Mouse (Mus musculus): Measurements from ENCODE around the gene Egfl7. TPM values are rescaled to one million over a fixed set of nuclear protein-coding genes. Genes with fewer than 3 reads are reported as not detected.

Gene Egfl7
- total RNA-seq, 2 experiments from 2014 or later = 72.2 to 74.3 TPM

DNA sequence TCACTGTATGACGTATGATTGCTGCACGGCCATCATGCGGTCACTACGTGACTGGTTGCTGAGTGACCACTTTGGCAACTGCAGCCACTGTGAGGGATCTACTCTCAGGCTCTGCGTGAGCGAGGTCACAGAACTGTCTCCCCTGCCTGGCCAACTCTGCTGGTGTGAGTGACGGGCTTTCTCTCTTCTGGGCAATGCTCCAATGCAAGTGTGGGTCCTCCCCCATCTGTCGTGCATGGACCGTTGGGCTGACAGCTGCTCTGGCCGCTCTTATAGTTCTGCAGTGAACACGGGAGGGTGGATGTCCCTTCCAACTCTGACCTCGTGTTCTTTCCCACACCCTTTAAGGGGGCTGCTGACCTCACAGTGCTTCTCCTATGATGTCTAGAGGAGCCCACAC, 6.4 kb upstream of the Egfl7 start:
- 0 out of 2 replicates have a peak overlapping the region, but pooled peaks have one; percentile 7 for H3K27ac ChIP-seq
- TF ChIP-seq CTCF (conservative IDR thresholded peaks at IDR 0.05) = no peak
- no peak overlapping the region for H3K4me3 ChIP-seq
- no peak for DNase-seq (ENCODE audit: low spot score in 2 of 2)

DNA sequence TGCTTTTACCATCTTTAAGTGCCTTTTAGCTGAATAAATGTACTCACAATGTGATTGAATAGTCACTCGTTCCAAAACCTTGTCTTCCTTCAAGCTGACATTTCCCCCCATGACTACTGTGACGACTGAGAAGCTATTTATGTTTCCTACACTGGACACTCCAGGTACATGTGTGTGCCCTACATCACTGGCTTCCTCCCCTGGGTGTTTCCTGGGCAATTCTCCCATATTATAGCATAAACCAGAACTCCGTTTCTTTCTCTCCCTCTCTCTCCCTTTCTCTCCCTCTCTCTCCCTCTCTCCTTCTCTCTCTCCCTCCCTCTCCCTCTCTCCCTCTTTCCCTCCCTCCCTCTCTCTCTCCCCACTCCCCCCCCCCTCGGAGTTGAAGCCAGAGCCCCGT, 6.0 kb upstream of the Egfl7 start:
- Histone ChIP-seq H3K27ac (0 out of 2 replicates have a peak overlapping the region, but pooled peaks have one; percentile 7), H3K4me3 (no peak overlapping the region)
- TF ChIP-seq CTCF (conservative IDR thresholded peaks at IDR 0.05) = no peak
- no peak for DNase-seq (ENCODE audit: low spot score in 2 of 2)

DNA sequence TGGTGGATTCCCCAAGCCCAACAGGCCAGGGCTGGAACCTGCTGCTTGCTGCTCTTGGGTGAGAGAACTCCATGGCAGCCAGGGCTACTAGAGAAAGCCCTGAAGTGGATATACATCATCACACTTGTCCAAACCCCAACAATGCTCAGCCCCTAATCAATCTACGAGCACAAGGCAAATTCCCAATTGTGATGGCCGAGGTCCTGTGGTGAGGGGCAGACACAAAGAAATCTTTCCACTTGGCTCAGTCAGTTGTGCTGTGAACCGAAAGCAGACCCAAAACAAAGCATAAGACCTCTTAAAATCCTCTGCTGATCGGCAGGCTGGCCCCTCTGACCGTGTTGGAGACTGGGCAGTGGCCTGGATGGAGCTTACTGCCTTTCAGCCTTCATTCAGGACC, 5.0 kb upstream of the Egfl7 start:
- no peak for TF ChIP-seq CTCF (conservative IDR thresholded peaks at IDR 0.05)
- peak overlapping the region; percentile 12; the same call in 1 of the 2 replicates for H3K27ac ChIP-seq
- no peak overlapping the region for H3K4me3 ChIP-seq
- DNase-seq (ENCODE audit: low spot score in 2 of 2) = no peak

DNA sequence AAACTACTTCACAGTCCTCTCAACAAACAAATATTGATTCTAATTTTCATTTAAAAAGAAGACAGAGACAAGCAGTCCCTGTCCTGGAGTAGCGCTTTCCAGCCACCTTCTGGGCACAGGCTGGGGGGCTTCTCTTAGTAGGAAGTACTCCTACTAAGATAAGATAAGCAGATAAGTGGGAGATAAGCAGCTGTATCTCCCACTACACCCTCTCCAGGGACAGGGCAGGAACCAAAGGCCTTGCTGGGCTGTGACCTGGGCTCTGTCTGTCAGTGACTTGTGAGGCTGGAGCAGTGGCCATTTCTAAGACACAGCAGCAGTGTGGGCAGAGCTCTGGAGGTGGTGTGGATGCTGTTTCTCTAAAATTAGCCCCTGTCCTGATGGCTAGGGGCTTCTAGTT, 4.4 kb upstream of the Egfl7 start:
- DNase-seq (ENCODE audit: low spot score in 2 of 2) = no peak
- TF ChIP-seq CTCF (conservative IDR thresholded peaks at IDR 0.05) = no peak
- no peak overlapping the region for H3K4me3 ChIP-seq
- peak overlapping the region; percentile 12; the same call in 1 of the 2 replicates for H3K27ac ChIP-seq

DNA sequence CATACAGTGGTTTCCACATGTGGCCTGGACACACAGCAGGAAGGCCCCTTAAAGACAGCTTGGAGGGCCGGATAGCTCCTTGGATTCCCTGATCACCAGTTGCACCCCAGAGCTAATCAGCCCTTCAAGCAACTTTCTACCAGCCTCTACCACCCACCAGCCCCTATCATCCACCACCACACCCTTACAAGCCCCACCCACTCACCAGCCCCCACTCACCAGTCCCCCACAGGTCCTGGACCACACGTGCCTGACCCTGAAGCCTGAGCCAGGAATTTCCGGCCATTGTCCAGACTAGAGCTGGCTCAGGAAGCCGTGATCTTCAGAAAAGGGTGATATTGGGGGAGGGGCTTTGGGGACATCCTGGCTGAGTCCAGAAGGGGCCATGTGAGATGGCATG, 3.9 kb upstream of the Egfl7 start:
- no peak for DNase-seq (ENCODE audit: low spot score in 2 of 2)
- TF ChIP-seq CTCF (conservative IDR thresholded peaks at IDR 0.05) = no peak
- Histone ChIP-seq H3K4me3 (no peak overlapping the region), H3K27ac (peak overlapping the region; percentile 12; the same call in 1 of the 2 replicates)

DNA sequence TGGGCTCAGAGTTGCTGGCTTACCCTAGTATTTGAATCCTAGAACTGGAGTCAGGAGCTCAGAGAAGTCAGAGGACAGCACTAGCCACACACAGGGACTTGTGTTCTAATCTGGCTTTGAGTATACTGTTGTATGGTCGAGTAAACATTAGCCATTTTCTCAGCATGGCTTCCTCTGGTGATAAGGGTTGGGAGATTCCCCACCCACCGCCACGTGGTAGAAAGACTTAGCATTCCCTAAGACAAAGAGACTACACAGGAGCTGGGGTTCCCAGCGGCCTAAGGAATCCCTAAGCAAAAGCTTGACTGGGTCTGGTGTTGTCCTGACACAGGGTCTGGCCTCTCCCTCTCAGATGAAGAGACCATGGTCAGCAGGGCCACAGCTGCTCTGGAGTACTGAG, 3.4 kb upstream of the Egfl7 start:
- peak overlapping the region; percentile 74 for H3K27ac ChIP-seq
- DNase-seq (ENCODE audit: low spot score in 2 of 2) = no peak
- TF ChIP-seq CTCF (conservative IDR thresholded peaks at IDR 0.05) = no peak
- no peak overlapping the region for H3K4me3 ChIP-seq

DNA sequence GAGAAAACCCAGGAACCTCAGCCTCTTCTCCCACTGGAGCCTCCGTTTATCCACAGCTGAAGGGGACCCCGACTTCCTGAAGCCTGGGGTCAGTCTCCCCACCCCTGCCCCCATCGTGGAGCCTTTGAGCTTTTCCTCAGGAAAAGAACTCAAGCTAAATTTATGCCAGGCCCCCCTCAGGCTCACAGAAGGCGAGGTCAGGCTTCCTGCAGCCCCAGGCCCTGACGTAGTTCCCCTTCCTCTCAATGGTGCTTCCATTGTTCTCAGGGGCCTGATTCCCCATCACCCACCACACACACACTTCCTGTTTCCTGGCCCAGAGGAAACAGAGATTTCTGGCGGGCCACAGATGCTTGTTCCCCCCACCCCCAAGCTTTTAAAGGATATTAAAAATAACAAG, 1.4 kb upstream of the Egfl7 start:
- H3K4me3 ChIP-seq = no peak overlapping the region
- DNase-seq (ENCODE audit: low spot score in 2 of 2) = no peak
- H3K27ac ChIP-seq = peak overlapping the region; percentile 74
- TF ChIP-seq CTCF (conservative IDR thresholded peaks at IDR 0.05) = no peak

DNA sequence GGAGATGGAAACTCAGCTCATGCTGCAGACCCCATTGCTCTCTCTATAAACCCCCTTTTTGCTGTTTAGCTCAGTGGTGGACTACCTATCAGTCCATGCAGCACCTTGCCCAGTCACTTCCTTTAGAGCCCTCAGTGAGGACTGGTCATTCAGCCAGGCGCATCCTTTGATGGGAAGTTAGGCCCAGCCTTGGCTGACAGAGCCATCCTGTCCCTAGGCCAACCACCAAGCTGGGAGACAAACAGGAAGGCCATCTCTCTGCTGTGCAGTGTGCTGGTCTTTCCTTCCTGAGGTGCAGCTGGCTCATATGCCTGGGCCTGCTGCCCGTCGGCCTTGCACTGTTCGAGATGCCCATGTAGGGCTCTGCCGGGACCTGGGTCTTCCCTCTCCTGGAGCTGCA, 937 bp downstream of the Egfl7 start:
- no peak overlapping the region for H3K4me3 ChIP-seq
- peak overlapping the region; percentile 28; the same call in 1 of the 2 replicates for H3K27ac ChIP-seq
- no peak for TF ChIP-seq CTCF (conservative IDR thresholded peaks at IDR 0.05)
- DNase-seq (ENCODE audit: low spot score in 2 of 2) = no peak

DNA sequence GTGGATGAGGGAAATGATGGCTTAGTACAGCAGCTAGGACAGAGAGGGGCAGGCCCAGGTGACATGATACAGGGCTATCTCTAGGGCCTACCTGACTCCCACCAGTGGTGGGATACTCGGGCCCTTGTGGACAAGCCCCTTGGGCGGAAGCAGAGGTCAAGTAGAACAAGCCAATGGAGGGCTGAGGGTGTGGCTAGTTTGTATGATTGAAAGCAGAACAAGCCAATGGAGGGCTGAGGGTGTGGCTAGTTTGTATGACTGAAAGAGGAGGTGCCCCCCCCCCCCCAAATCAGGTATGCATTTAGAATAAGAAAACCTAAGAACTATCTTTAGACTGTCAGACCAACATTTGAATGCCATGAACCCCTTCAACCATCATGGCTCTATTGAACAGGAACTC, 2.4 kb downstream of the Egfl7 start:
- DNase-seq (ENCODE audit: low spot score in 2 of 2) = no peak
- Histone ChIP-seq H3K4me3 (no peak overlapping the region), H3K27ac (peak overlapping the region; percentile 5; the same call in 1 of the 2 replicates)
- no peak for TF ChIP-seq CTCF (conservative IDR thresholded peaks at IDR 0.05)

DNA sequence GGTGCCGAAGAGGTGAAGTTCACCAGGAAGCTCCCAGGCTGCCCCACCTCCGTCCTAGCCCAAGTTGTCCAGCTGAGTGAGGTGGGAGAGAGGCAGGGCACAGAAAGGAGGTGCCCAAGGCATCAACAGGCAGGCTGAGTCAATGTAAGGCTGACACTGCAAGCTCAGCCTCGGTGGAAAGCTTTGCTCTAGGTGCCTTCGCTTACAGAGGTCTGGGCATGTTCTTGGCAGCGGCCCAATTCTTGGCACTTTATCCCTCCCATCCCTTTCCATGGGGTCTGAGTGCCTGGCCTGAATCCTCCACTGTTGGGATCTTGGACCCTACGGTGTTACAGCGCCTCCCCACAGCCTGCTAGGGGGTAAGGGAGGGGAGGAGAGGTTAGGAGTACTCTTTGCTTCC, 2.9 kb downstream of the Egfl7 start:
- no peak for DNase-seq (ENCODE audit: low spot score in 2 of 2)
- Histone ChIP-seq H3K27ac (peak overlapping the region; percentile 78), H3K4me3 (peak overlapping the region; percentile 8; the same call in 1 of the 2 replicates)
- TF ChIP-seq CTCF (conservative IDR thresholded peaks at IDR 0.05) = no peak

DNA sequence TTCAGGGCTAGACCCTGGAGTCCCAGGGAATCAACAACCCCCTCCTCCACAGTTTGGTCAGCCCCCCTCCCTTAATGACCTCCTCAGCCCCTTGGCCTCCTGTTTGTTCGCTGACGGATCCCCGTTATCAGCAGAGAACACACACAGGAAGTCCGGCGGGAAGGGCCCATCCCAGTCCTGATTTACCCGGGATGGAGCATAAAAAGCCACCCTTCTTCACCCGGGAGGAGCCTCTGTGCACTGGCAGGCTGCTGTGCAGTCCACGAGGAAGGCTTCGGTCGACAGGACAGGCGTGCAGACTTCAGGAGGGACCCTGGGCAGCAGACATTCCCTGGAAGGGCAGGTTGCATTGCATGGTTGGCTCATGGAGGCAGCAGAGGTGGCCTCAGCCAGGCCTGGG, 3.8 kb downstream of the Egfl7 start:
- no peak for DNase-seq (ENCODE audit: low spot score in 2 of 2)
- TF ChIP-seq CTCF (conservative IDR thresholded peaks at IDR 0.05) = no peak
- Histone ChIP-seq H3K4me3 (peak overlapping the region; percentile 38), H3K27ac (peak overlapping the region; percentile 78)

DNA sequence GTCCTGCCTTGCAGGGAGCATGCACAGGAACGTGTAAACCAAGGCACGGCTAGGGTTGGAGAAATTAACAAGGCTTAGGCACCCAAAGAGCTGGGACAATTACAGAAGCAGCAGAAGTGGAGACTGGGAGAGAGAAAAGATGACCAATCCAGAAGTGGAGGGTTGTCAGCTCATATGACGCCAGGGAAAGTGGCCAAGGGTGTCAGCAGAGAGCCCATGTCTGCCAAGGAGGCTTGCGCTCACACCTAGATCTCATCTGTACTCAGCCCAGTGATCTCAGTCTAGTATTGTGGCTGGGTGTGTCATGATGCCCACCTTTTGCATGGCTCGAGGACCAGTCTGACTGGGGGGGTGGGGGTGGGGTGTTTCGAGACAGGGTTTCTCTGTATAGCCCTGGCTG, 5.9 kb downstream of the Egfl7 start:
- TF ChIP-seq CTCF (conservative IDR thresholded peaks at IDR 0.05) = no peak
- H3K4me3 ChIP-seq = peak overlapping the region; percentile 14; the same call in 1 of the 2 replicates
- peak overlapping the region; percentile 46; the same call in 1 of the 2 replicates for H3K27ac ChIP-seq
- DNase-seq (ENCODE audit: low spot score in 2 of 2) = no peak

DNA sequence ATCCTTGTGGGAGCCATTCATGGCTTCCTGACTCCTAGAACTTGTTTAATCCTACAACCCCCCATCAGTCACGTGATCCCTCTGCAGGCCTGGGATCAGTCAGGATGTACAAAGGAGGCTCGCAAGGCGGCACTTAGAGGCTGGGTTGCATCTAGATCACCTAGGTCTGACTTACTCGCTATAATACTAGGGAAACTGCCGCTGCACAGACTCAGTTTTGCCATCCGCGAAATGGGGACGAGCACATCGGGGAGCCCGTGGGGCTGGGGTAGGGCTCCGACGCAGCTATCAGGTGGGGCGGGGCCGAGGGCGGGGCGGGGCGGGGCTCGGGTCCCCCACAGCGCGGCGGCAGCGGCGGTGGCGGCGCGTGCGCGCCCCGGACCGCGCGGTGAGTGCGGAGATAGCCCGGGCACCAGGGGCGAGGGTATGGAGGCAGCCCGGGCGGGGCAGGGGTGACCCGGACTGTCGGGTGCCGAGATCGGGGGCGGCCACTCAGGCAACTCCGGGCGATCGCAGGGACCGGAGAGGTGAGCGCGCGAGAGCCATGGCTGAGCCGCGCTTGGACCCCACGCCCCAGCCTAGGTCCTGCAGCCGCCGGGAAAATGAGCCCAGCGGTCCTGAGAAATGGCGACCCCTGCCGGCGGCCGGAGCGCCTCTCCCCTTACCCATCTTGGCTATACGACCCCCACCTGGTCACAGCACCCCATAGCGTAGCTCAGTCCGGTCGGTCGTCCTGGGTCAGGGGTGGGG, 6.7 kb downstream of the Egfl7 start, which contains the start of gene Gm20532:
Gene Gm20532 (plus strand): TSS at position 346 of the 750 bp plus-strand sequence.
- TF ChIP-seq CTCF (conservative IDR thresholded peaks at IDR 0.05) = peak; percentile 80
- DNase-seq (ENCODE audit: low spot score in 2 of 2) = peak; percentile 53 to 68
- Histone ChIP-seq H3K27ac (peak within 1 kb of the TSS; percentile 86), H3K4me3 (peak within 1 kb of the TSS; percentile 84)

DNA sequence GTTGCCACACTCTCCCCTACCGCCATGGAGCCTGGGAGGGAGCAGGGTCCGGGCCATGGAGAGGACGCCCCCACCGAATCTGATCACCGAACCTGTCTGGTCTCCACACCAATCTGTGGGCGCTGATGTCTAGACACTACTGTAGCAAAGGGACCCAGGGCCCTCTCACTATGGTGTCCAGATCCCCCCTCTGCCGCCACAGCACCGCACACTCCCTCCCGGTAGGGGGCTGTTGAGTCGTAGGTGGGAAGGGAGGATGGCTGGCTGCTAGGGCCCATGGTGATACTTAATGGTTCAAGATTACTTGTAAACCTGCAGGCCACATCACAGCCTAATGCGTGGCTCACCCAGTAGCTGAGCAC, 7.2 kb downstream of the Egfl7 start:
- Histone ChIP-seq H3K4me3 (peak overlapping the region; percentile 84), H3K27ac (peak overlapping the region; percentile 86)
- peak; percentile 54 for TF ChIP-seq CTCF (conservative IDR thresholded peaks at IDR 0.05)
- no peak for DNase-seq (ENCODE audit: low spot score in 2 of 2)
